Mouse (Mus musculus): ENCODE results near the gene Gprc6a. TPM values are rescaled to one million over a fixed set of nuclear protein-coding genes. Genes with fewer than 3 reads are reported as not detected.

Gene Gprc6a
- polyA plus RNA-seq, 1 experiment, result 0.08 TPM

DNA sequence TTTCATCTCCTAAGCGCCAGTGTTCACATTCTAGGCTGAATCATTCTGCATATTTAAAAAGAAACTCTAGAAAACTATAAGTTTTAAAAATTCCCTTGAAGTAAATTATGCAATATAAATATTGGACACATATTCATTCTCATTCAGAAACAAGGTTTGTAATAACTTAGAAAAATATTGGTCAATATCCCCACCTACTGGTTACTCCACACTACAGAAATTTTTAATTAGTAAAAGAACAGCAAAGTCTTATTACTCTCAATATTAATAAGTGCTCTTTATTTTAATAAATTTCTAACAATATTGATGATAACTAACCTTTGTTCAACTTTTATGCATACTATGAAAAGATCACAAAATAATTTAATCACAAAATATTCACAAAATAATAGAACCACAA, 26.1 kb upstream of the Gprc6a start:
- no peaks in the 10 kb centered on the region for H3K4me1 ChIP-seq (replicated peaks; ENCODE audit: control insufficient read depth, insufficient read depth, low read length)
- TF ChIP-seq CTCF (IDR thresholded peaks at IDR 0.05; ENCODE audit: borderline replicate concordance, control insufficient read depth, extremely low read depth, insufficient read depth, low read length, poor library complexity), result no peak
- no peak for TF ChIP-seq POLR2A (IDR thresholded peaks at IDR 0.05; ENCODE audit: control insufficient read depth, extremely low read depth, insufficient read depth, low read length, poor library complexity)
- WGBS, result 75% methylated on average over 1 of the region's 1 CpGs
- no peaks in the 10 kb centered on the region for H3K36me3 ChIP-seq (ENCODE audit: control insufficient read depth, insufficient read depth, low read length)
- DNase-seq, result no peak
- no peak overlapping the region for H3K4me3 ChIP-seq (ENCODE audit: control insufficient read depth, insufficient read depth, low read length)
- no peak overlapping the region for H3K27ac ChIP-seq (ENCODE audit: control insufficient read depth, insufficient read depth, low read length)
- H3K27me3 ChIP-seq (ENCODE audit: control insufficient read depth, insufficient read depth, low read length), result no peaks in the 10 kb centered on the region

DNA sequence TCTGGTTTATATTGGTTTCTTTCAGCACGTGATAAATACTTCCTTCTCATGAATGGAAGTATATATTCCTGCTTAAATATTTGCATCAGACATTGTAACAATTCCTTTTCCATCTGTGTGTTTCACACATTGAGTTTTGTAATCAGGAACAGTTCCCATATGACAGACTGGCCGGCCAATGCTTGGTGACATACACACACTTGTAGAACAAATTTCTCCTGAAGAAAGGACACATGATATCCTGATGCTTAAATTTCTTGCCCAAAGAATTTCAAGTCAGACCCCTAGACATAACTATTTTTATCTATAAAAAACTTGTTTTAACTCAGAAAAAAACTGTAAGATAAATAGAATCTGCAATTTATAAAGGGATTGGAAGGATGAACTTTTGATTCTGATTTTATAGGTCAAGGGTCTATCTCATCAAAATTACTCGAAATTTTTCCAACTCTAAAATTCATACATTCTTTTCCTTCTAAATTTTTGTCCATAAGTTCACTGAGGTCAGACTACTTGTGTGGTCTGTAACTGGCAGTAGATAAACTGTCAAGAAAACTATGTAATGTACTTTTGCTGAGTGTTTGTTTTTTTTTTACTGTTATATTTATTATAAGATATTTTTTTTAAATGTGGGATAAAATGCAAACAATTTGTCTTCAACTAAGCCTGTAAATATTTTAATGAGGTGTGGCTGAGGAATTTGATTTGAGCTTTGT, 18.4 kb upstream of the Gprc6a start:
- 83% methylated on average over 3 of the region's 3 CpGs for WGBS
- Histone ChIP-seq H3K27ac (ENCODE audit: control insufficient read depth, insufficient read depth, low read length) (no peak overlapping the region), H3K4me3 (ENCODE audit: control insufficient read depth, insufficient read depth, low read length) (no peak overlapping the region), H3K27me3 (ENCODE audit: control insufficient read depth, insufficient read depth, low read length) (no peaks in the 10 kb centered on the region), H3K36me3 (ENCODE audit: control insufficient read depth, insufficient read depth, low read length) (no peaks in the 10 kb centered on the region), H3K4me1 (replicated peaks; ENCODE audit: control insufficient read depth, insufficient read depth, low read length) (no peaks in the 10 kb centered on the region)
- no peak for DNase-seq
- TF ChIP-seq POLR2A (IDR thresholded peaks at IDR 0.05; ENCODE audit: control insufficient read depth, extremely low read depth, insufficient read depth, low read length, poor library complexity), result no peak
- no peak for TF ChIP-seq CTCF (IDR thresholded peaks at IDR 0.05; ENCODE audit: borderline replicate concordance, control insufficient read depth, extremely low read depth, insufficient read depth, low read length, poor library complexity)

DNA sequence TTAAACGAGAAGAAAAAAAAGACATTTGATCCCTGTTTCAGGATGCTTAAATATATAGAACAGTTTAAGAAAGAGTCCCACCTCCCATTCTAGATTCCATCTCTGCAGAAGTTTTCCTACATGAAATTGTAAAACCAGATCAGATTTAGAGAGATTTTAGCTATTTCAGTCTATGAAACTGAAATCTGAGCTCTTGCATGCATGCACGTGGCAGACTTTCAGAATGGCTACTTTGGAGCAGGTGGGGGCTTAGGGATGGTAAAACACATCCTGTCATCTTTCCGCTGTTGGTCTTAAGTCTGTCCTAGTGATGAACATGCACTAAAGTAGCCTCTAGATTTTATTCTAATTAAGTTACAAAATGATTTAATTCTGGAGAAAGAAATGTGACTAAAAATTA, 10.1 kb downstream of the Gprc6a start:
- no peak for TF ChIP-seq CTCF (IDR thresholded peaks at IDR 0.05; ENCODE audit: borderline replicate concordance, control insufficient read depth, extremely low read depth, insufficient read depth, low read length, poor library complexity)
- TF ChIP-seq POLR2A (IDR thresholded peaks at IDR 0.05; ENCODE audit: control insufficient read depth, extremely low read depth, insufficient read depth, low read length, poor library complexity), result no peak
- no peak for DNase-seq
- WGBS, result 82% methylated on average over 3 of the region's 3 CpGs

DNA sequence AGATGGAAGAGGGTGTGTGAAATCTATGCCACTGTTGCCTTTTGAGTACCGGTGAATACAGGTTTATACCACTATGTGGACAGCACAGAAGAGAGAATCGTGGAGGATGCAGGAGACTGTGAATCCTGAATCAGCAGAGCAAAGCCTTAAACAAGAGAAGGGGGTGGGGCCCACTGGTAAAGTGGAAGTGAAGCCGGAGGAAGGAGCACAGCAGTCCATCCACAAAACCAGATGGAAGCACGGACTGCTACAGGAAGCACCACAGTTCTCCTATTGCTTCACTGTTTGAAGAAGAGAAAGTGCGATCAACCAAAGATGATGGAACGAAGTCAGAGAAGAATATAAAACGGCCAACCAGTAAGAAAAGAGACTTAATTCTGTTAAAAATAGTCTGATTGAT, 11.1 kb downstream of the Gprc6a start:
- Histone ChIP-seq H3K36me3 (ENCODE audit: control insufficient read depth, insufficient read depth, low read length) (no peaks in the 10 kb centered on the region), H3K4me1 (replicated peaks; ENCODE audit: control insufficient read depth, insufficient read depth, low read length) (no peaks in the 10 kb centered on the region), H3K27ac (ENCODE audit: control insufficient read depth, insufficient read depth, low read length) (no peak overlapping the region), H3K4me3 (ENCODE audit: control insufficient read depth, insufficient read depth, low read length) (no peak overlapping the region), H3K27me3 (ENCODE audit: control insufficient read depth, insufficient read depth, low read length) (no peaks in the 10 kb centered on the region)
- TF ChIP-seq POLR2A (IDR thresholded peaks at IDR 0.05; ENCODE audit: control insufficient read depth, extremely low read depth, insufficient read depth, low read length, poor library complexity) (no peak), CTCF (IDR thresholded peaks at IDR 0.05; ENCODE audit: borderline replicate concordance, control insufficient read depth, extremely low read depth, insufficient read depth, low read length, poor library complexity) (no peak)
- no peak for DNase-seq
- 78% methylated on average over 7 of the region's 7 CpGs for WGBS

More for the DNA sequence above, 10.1 kb downstream of the Gprc6a start:
- no peak overlapping the region for H3K4me3 ChIP-seq (ENCODE audit: control insufficient read depth, insufficient read depth, low read length)
- no peaks in the 10 kb centered on the region for H3K27me3 ChIP-seq (ENCODE audit: control insufficient read depth, insufficient read depth, low read length)
- H3K36me3 ChIP-seq (ENCODE audit: control insufficient read depth, insufficient read depth, low read length), result no peaks in the 10 kb centered on the region
- no peak overlapping the region for H3K27ac ChIP-seq (ENCODE audit: control insufficient read depth, insufficient read depth, low read length)
- H3K4me1 ChIP-seq (replicated peaks; ENCODE audit: control insufficient read depth, insufficient read depth, low read length), result no peaks in the 10 kb centered on the region

DNA sequence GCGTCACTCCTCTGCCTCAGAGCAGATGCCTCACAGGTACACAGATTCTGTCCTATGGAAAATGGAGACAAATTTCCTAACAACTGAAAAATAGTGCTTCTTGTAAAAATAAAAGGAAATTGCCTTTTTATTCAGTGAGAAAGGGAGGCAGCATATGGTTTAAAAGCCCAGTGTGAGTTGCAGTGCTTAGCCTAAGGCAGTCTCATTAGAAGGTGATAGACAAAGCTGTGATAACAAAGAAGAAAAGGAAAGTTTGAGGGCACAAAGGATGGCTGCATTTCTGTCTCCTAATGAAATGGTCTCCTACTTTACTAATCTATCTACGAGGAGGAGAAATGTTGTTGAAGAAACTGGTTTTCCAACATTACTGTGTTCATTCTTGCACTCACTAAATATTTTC, 12.7 kb downstream of the Gprc6a start:
- DNase-seq, result no peak
- no peaks in the 10 kb centered on the region for H3K36me3 ChIP-seq (ENCODE audit: control insufficient read depth, insufficient read depth, low read length)
- H3K27ac ChIP-seq (ENCODE audit: control insufficient read depth, insufficient read depth, low read length), result no peak overlapping the region
- no peaks in the 10 kb centered on the region for H3K4me1 ChIP-seq (replicated peaks; ENCODE audit: control insufficient read depth, insufficient read depth, low read length)
- no peak for TF ChIP-seq CTCF (IDR thresholded peaks at IDR 0.05; ENCODE audit: borderline replicate concordance, control insufficient read depth, extremely low read depth, insufficient read depth, low read length, poor library complexity)
- 85% methylated on average over 2 of the region's 2 CpGs for WGBS
- H3K27me3 ChIP-seq (ENCODE audit: control insufficient read depth, insufficient read depth, low read length), result no peaks in the 10 kb centered on the region
- no peak overlapping the region for H3K4me3 ChIP-seq (ENCODE audit: control insufficient read depth, insufficient read depth, low read length)

DNA sequence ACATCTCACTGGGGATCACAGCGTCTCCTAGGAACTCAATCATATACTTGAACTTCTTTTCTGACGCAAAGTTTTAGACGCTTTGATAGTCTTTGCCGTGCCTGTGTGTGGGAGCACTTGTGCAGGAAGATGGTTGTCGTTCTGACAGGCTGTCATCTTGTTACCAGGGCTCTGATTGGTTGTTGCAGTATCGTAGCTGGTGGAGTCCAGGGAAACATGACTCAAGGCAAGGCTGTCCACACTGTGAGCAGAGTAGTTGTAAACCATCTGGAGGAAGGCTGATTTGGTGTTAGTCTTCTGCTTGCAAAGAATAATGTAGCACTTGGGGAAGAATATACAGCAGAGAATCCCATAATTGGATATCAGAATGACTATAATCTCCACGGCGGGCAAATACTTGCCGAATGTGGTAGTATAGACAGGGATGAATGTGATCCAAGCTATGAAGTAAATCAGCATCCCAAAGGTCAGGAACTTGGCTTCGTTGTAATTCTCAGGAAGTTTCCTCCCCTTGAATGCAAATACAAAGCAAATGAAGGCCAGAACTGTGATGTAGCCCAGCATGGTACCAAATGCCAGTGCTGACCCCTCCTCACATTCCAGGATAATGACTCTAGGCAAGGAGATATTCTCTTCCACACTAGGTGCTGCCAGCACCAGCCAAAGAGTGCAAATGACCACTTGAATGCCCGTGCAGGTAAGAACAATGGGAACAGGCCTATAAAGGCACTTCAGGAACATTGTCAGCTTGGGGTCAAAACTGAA, 16.3 kb downstream of the Gprc6a start:
- H3K36me3 ChIP-seq (ENCODE audit: control insufficient read depth, insufficient read depth, low read length), result no peaks in the 10 kb centered on the region
- no peak for TF ChIP-seq POLR2A (IDR thresholded peaks at IDR 0.05; ENCODE audit: control insufficient read depth, extremely low read depth, insufficient read depth, low read length, poor library complexity)
- no peak for TF ChIP-seq CTCF (IDR thresholded peaks at IDR 0.05; ENCODE audit: borderline replicate concordance, control insufficient read depth, extremely low read depth, insufficient read depth, low read length, poor library complexity)
- WGBS, result 83% methylated on average over 11 of the region's 11 CpGs

More for the DNA sequence above, 16.3 kb downstream of the Gprc6a start:
- H3K4me1 ChIP-seq (replicated peaks; ENCODE audit: control insufficient read depth, insufficient read depth, low read length), result no peaks in the 10 kb centered on the region
- H3K27ac ChIP-seq (ENCODE audit: control insufficient read depth, insufficient read depth, low read length), result no peak overlapping the region
- no peak for DNase-seq
- no peaks in the 10 kb centered on the region for H3K27me3 ChIP-seq (ENCODE audit: control insufficient read depth, insufficient read depth, low read length)
- no peak overlapping the region for H3K4me3 ChIP-seq (ENCODE audit: control insufficient read depth, insufficient read depth, low read length)
